Mouse (Mus musculus): ENCODE results near the gene Arnt2.

- TF ChIP-seq CTCF (IDR thresholded peaks at IDR 0.05; ENCODE audit: control insufficient read depth, insufficient read depth, low read length): no peak
- no peak for TF ChIP-seq POLR2A (IDR thresholded peaks at IDR 0.05; ENCODE audit: borderline replicate concordance, control insufficient read depth, low read depth, low read length)
Measured at GRCm38 (mm10) chr7:84361086-84361684, 48.8 kb downstream of the Arnt2 start.

Data from bone marrow, adult 2 months (tissue).